20 mouse cellular contexts compared by ENCODE assay signal in the genomic region with DNA sequence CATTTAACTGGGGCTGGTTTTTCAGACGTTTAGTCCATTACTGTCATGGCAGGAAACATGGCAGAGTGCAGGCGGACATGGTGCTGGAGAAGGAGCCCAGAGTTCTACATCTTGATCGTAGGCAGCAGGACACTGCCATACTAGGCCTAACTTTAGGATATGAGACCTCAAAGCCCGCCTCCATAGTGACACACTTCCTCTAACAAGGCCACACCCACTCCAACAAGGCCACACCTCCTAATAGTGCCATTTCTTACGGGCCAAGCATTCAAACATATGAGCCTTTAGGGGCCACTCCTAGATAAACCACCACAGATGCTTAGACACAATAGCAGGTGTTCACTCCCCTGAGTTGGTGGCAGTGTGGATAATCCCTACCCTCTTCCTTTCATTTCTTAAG. TPM values are rescaled to one million over a fixed set of nuclear protein-coding genes. Genes with fewer than 3 reads are reported as not detected.
DNase-seq lines count a peak whose midpoint lies in the region; TF ChIP-seq lines count a peak whose summit lies in the region.
"Had no signal": no experiment of that assay in that cellular context is flagged by ENCODE, and none has a peak within 500 bp of the region (broad histone marks: within the 10 kb centered on the region; RNA-seq: fewer than 3 reads in every experiment).

No protein-coding gene starts in this region.

- H3K27me3 ChIP-seq in liver, adult 2 months (ENCODE audit: control insufficient read depth, insufficient read depth, low read length): no peaks in the 10 kb centered on the region
- H3K27me3 ChIP-seq: forebrain, embryonic 13.5 days; heart, embryonic 12.5 days; hindbrain, embryonic 13.5 days; intestine, embryonic 15.5 days had no signal

- intact Hi-C loops in heart, postnatal 36 days (cut with DNase I): loop anchor here (5.0 to 10.0 kb wide), 3 partner anchors 241 to 529 kb away; no protein-coding TSS in a partner anchor

- no peak overlapping the region for H3K4me3 ChIP-seq in liver, adult 2 months (ENCODE audit: insufficient read depth, low read depth, low read length)
- H3K4me3 ChIP-seq: embryonic facial prominence, embryonic 10.5 days; forebrain, embryonic 13.5 days; heart, embryonic 12.5 days; hindbrain, embryonic 13.5 days; intestine, embryonic 15.5 days had no signal

- H3K36me3 ChIP-seq in liver, adult 2 months (ENCODE audit: control insufficient read depth, insufficient read depth, low read length): no peaks in the 10 kb centered on the region
- H3K36me3 ChIP-seq: embryonic facial prominence, embryonic 10.5 days; heart, embryonic 12.5 days; hindbrain, embryonic 13.5 days; intestine, embryonic 15.5 days had no signal

- H3K9ac ChIP-seq in liver, adult 2 months (ENCODE audit: low read depth, low read length): no peak overlapping the region
- H3K9ac ChIP-seq: forebrain, embryonic 13.5 days; forebrain, postnatal 0 days; heart, embryonic 12.5 days; hindbrain, embryonic 13.5 days; intestine, embryonic 15.5 days had no signal

- H3K27ac ChIP-seq in liver, adult 2 months (replicated peaks; ENCODE audit: insufficient read depth, low read depth, low read length): no peak overlapping the region
- H3K27ac ChIP-seq: embryonic facial prominence, embryonic 10.5 days; forebrain, embryonic 13.5 days; hindbrain, embryonic 13.5 days; hindbrain, postnatal 0 days; intestine, embryonic 15.5 days had no signal

- WGBS in liver, adult 2 months: 71% methylated on average over 5 of the region's 5 CpGs

- H3K79me2 ChIP-seq in liver, adult 2 months (ENCODE audit: control insufficient read depth, insufficient read depth, low read length): no peaks in the 10 kb centered on the region

- TF ChIP-seq CTCF in liver, adult 2 months (IDR thresholded peaks at IDR 0.05; ENCODE audit: low read depth, low read length): no peak

- peak; percentile 30 for DNase-seq in liver, adult 2 months (ENCODE audit: extremely low read depth, low read depth, low spot score)
- no peak for DNase-seq in liver
- DNase-seq in ES-CJ7 (ENCODE audit: low read depth, low spot score): peak; percentile 48
- peak; percentile 55 for DNase-seq in ZHBTc4 (ENCODE audit: low read depth, low spot score)
- no peak for DNase-seq in thymus, postnatal 4 days
- no peak for DNase-seq in layer of hippocampus, adult 8-10 months (ENCODE audit: low spot score in 2 of 2)
- no peak for DNase-seq in heart, postnatal 36 days
- DNase-seq: adrenal gland, adult 8-10 months; adrenal gland, postnatal 36 days; cerebellum, adult 2 months; cerebellum, postnatal 10 days; forebrain, postnatal 0 days; gastrocnemius, postnatal 14 days; heart, postnatal 4 days had no signal

- H3K4me1 ChIP-seq in liver, adult 2 months (ENCODE audit: control insufficient read depth, insufficient read depth, low read length): 0 out of 2 replicates have a peak, but pooled peaks cover 4% of the 10 kb centered on the region

- no peak for TF ChIP-seq POLR2A in liver, adult 2 months (IDR thresholded peaks at IDR 0.05; ENCODE audit: extremely low read depth, insufficient read depth, low read length)

RNA-seq across cellular contexts. Expression of gene Etv3, which starts 38.3 kb away (rescaled TPM):
- total RNA-seq in liver, adult 2 months (2014; rRNA removed): 7.0 and 7.9 TPM in 2 replicates
- 4.4 and 5.3 TPM in 2 replicates for polyA plus RNA-seq in liver, adult 2 months (2012; rRNA removed)
- 10 to 100 TPM; 24.2 to 26.8 (median 25.4) TPM for total RNA-seq in layer of hippocampus, adult 8-10 months (2022)
- total RNA-seq in heart, postnatal 36 days (2021): 10 to 100 TPM; 19.2 to 20.0 TPM

RNA-seq across cellular contexts. Expression of gene Arhgef11, which starts 53.9 kb away (rescaled TPM):
- 12.6 and 16.2 TPM in 2 replicates for total RNA-seq in liver, adult 2 months (2014; rRNA removed)
- polyA plus RNA-seq in liver, adult 2 months (2012; rRNA removed): 15.5 and 16.4 TPM in 2 replicates
- total RNA-seq in layer of hippocampus, adult 8-10 months (2022): 10 to 100 TPM; 55.1 to 68.0 (median 58.4) TPM
- 10 to 100 TPM; 20.4 TPM for total RNA-seq in heart, postnatal 36 days (2021)

Comparison
In these comparisons a context has a peak if more than half of its experiments do, and no peak if none do; other contexts are left out.
1. DNase-seq: peak in liver, adult 2 months (single experiment), ES-CJ7 (single experiment) and ZHBTc4 (single experiment); none in liver (single experiment), thymus, postnatal 4 days (single experiment), layer of hippocampus, adult 8-10 months (0 of 2) and heart, postnatal 36 days (0 of 2).